Mouse (Mus musculus) stomach, postnatal 0 days (tissue): ENCODE measurements around the gene Noct.

Source experiments
- CTCF ChIP-seq: IDR thresholded peaks from 2 replicates; pipeline ENCODE4 v1.5.1; 2016; ENCODE audit warnings: antibody characterized with exemption, low read depth, mild to moderate bottlenecking, moderate library complexity
- EP300 ChIP-seq: optimal IDR thresholded peaks from 2 replicates; pipeline ENCODE3; 2016; ENCODE audit warnings: antibody characterized with exemption

DNA sequence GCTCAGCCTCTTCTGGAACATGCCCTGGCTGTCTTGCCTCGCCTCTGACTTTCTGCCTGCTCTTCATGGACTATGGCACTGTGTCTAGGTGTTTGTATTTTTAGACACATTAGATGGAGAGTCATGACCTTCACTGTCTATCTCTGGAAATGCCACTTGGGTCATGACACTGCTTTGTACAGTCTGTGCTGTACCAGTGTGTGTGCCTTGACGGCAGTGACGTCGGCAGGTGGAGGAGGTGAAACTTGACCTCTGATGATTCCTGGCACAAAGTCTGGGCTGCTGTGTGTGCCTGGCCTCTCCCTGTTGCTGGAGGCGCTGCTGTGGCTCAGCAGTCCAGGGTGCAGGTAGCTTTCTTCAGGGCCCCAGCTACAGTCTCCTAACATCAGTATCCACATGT is 9.2 kb downstream of the Noct start:
- no peak for TF ChIP-seq CTCF
- no peak for TF ChIP-seq EP300
